Mouse (Mus musculus) limb, embryonic 12.5 days (tissue): ENCODE results near the gene Mrgprd. TPM values are rescaled to one million over a fixed set of nuclear protein-coding genes. Genes with fewer than 3 reads are reported as not detected.

ENCODE experiments used
- ATAC-seq: fragments of 200-750 bp; cut with Nextera tagmentation; 2 replicates; pipeline ENCODE4 v1.8.0; 2017; ENCODE audit warnings: low read depth, moderate TSS enrichment; ENCODE audit not compliant: insufficient number of reproducible peaks, insufficient read depth, low FRiP score, low TSS enrichment
- H3K27ac ChIP-seq: fragments of 300-500 bp; sonication (generic); 2 replicates; pipeline ENCODE4 v1.5.1; 2016; ENCODE audit warnings: mild to moderate bottlenecking, moderate library complexity
- H3K27me3 ChIP-seq: fragments of 300-500 bp; sonication (generic); 2 replicates; pipeline ENCODE4 v1.6.1; 2016; ENCODE audit warnings: mild to moderate bottlenecking, moderate library complexity
- H3K36me3 ChIP-seq: fragments of 300-500 bp; sonication (generic); 2 replicates; pipeline ENCODE4 v1.6.1; 2016; ENCODE audit warnings: mild to moderate bottlenecking, moderate library complexity
- H3K4me1 ChIP-seq: fragments of 300-500 bp; sonication (generic); replicated peaks from 2 replicates; pipeline ENCODE4 v1.6.1; 2016
- H3K4me2 ChIP-seq: fragments of 300-500 bp; sonication (generic); 2 replicates; pipeline ENCODE4 v1.6.1; 2016; ENCODE audit warnings: mild to moderate bottlenecking, moderate library complexity
- H3K4me3 ChIP-seq: fragments of 300-500 bp; sonication (generic); replicated peaks from 2 replicates; pipeline ENCODE4 v1.5.1; 2016; ENCODE audit warnings: mild to moderate bottlenecking
- H3K9ac ChIP-seq: fragments of 300-500 bp; sonication (generic); replicated peaks from 2 replicates; pipeline ENCODE4 v1.6.1; 2016; ENCODE audit warnings: mild to moderate bottlenecking, moderate library complexity
- H3K9me3 ChIP-seq: fragments of 300-500 bp; sonication (generic); 2 replicates; pipeline ENCODE4 v1.6.1; 2016; ENCODE audit warnings: mild to moderate bottlenecking, moderate library complexity
- WGBS: fragments of 180-500 bp; shearing (Covaris S2); methylation state at CpG from one replicate; pipeline ENCODE4 v1.1.7; 2016; 5-methylcytosine and 5-hydroxymethylcytosine counted together
- polyA plus RNA-seq: library from polyadenylated mRNA; unstranded; fragments of >200 nt; fragmentation: Nextera tagmentation; extraction: Ambion mirVana; gene quantifications from 2 replicates; pipeline ENCODE4 v1.2.1, GENCODE M21; 2016

The Mrgprd gene
- not detected in 2 replicates for polyA plus RNA-seq

DNA sequence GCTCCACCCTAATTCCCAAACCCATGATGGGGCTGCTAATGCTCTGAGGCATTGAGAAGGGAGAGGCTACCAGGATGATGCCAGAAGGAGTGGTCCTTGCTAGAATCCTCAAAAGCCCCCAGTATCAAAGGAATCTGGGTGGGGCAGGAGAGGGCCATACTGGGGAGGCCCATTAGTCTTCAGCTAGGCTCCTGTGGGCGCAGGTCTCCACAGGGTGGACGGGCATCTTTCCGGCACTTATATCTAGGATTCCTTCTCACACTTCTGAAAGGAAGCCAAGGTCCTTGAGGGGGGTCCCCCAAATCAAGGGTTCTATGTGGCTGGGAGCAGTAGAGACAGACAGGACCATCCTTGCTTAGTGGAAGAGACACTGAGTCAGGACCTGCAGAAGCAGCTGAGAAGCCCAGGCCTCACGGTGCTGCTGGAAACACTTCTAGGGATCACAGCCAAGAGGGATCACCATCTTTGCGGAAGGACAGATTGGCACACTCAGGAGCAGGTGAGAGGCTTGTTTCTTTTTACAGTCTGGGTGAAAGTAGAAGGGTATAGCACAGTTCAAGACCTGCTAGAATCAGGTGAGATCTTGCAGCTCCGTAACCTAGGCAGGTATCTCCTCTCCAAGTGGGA is at the start of gene Mrgprd:
TSS of gene Mrgprd (plus strand) at position 51 of the 627 bp plus-strand sequence.
- Histone ChIP-seq H3K27ac (no peak within 1 kb of the TSS), H3K27me3 (0 out of 2 replicates have a peak, but pooled peaks cover 4% of the 10 kb centered on the region), H3K4me1 (no peaks in the 10 kb centered on the region), H3K4me2 (no peak within 1 kb of the TSS), H3K9me3 (no peaks in the 10 kb centered on the region), H3K9ac (no peak within 1 kb of the TSS), H3K4me3 (no peak within 1 kb of the TSS), H3K36me3 (no peaks in the 10 kb centered on the region)
- WGBS: 88% methylated on average over 6 of the region's 6 CpGs
- no peak for ATAC-seq

DNA sequence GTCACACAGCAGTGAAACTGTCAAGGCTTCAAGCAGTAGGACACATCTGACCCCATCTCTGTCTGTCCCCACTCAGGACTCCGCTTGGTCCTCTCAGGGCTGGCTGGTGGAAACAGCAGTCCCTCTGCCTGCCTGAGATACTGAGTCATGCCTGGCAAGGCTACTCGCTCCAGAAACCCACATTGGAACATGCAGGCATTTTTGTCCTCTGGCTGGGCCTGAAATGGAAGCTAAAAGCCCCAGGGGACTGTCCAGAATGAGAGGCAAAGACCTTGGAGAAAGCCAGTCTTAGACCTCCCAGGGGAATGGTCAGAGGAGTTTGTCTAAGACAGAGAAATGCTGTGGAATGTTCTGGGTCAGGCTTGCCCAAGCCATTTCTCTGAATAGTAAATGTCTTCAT is 48.6 kb upstream of the Mrgprd start:
- Histone ChIP-seq H3K4me2 (no peak overlapping the region), H3K27me3 (no peaks in the 10 kb centered on the region), H3K9me3 (no peaks in the 10 kb centered on the region), H3K9ac (no peak overlapping the region), H3K4me3 (no peak overlapping the region), H3K4me1 (no peaks in the 10 kb centered on the region), H3K27ac (no peak overlapping the region), H3K36me3 (peaks cover 87% of the 10 kb centered on the region)
- WGBS: 91% methylated on average over 2 of the region's 2 CpGs
- no peak for ATAC-seq

DNA sequence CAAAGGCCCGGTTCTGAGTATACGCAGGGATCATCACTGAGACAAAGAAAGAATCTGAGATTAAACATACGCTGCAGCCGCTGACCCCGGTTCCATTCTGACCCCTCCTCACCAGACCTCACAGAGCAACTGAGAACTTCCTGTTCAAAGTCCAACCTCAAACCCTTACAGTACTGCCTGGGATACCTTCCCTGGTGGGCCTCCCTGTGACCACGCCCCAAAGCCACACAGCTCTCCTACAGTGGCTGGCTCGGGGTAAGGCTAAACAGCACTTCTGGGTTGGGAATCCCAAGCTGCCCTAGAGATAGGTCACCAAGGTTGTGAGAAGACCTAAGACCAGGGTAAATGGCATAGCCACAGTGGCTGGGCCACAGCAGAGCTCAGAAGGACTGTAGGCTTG is 45.7 kb upstream of the Mrgprd start:
- H3K4me2 ChIP-seq: no peak overlapping the region
- WGBS: 88% methylated on average over 7 of the region's 7 CpGs
- no peak for ATAC-seq
- H3K27ac ChIP-seq: no peak overlapping the region
- no peaks in the 10 kb centered on the region for H3K4me1 ChIP-seq
- no peak overlapping the region for H3K4me3 ChIP-seq
- H3K9ac ChIP-seq: no peak overlapping the region
- no peaks in the 10 kb centered on the region for H3K27me3 ChIP-seq
- no peaks in the 10 kb centered on the region for H3K9me3 ChIP-seq
- H3K36me3 ChIP-seq: peaks cover 94% of the 10 kb centered on the region

DNA sequence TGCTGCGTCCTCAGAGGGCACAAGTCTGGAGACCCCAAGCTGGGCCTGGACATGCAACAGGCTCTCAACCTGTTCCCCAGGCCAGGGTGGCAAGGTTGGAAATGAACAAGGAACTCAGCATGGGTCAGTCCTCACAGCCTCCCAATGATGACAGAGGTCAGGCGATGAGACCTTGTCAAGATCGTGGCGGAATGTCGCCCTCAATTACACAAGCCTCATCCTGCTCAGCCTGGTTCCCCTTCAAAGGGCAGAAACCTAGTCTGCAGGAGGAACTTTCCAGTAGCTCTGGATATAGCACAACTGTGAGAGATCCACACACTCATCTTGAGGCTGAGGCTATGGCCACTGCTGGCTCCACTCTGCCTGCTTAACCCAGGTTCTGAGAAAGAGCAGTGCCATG is 43.7 kb upstream of the Mrgprd start:
- no peaks in the 10 kb centered on the region for H3K4me1 ChIP-seq
- H3K36me3 ChIP-seq: peaks cover 97% of the 10 kb centered on the region
- H3K4me3 ChIP-seq: no peak overlapping the region
- H3K27ac ChIP-seq: no peak overlapping the region
- ATAC-seq: no peak
- no peak overlapping the region for H3K4me2 ChIP-seq
- no peaks in the 10 kb centered on the region for H3K9me3 ChIP-seq
- H3K9ac ChIP-seq: no peak overlapping the region
- WGBS: 91% methylated on average over 5 of the region's 5 CpGs
- no peaks in the 10 kb centered on the region for H3K27me3 ChIP-seq

- WGBS: 90% methylated on average over 3 of the region's 3 CpGs
- Histone ChIP-seq H3K4me2 (no peak overlapping the region), H3K4me1 (no peaks in the 10 kb centered on the region), H3K27me3 (no peaks in the 10 kb centered on the region), H3K9me3 (no peaks in the 10 kb centered on the region), H3K27ac (no peak overlapping the region), H3K36me3 (peaks cover 94% of the 10 kb centered on the region), H3K4me3 (no peak overlapping the region), H3K9ac (no peak overlapping the region)
- no peak for ATAC-seq
Observed at GRCm38 (mm10) chr7:145275488-145275887, 39.1 kb upstream of the Mrgprd start.

DNA sequence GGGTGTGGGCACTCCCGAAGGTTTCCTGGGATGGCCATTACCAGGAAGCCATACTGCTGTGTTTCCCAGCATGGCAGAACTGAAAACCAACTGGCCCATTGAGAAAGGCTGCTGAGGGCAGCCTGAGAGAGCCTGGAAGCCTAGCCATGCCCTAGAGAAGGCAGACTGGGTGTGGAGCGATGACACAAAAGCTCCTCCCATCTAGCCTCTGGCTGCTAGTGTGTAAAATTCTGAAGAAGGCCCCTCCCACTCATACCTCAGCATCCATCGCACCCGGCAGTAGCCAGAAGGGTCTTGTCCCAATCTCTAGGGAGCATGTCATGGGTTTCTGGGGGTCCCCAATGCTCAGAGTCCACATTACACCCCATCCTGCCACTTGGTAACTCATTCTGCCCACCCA is 33.2 kb upstream of the Mrgprd start:
- ATAC-seq: no peak
- H3K4me1 ChIP-seq: peaks cover 27% of the 10 kb centered on the region
- peaks cover 37% of the 10 kb centered on the region for H3K36me3 ChIP-seq
- no peak overlapping the region for H3K4me2 ChIP-seq
- no peak overlapping the region for H3K4me3 ChIP-seq
- WGBS: 85% methylated on average over 4 of the region's 4 CpGs
- H3K9ac ChIP-seq: no peak overlapping the region
- H3K27me3 ChIP-seq: no peaks in the 10 kb centered on the region
- H3K27ac ChIP-seq: no peak overlapping the region
- no peaks in the 10 kb centered on the region for H3K9me3 ChIP-seq

GRCm38 (mm10) chr7:145283041-145283440 is 31.6 kb upstream of the Mrgprd start:
- 44% methylated on average over 4 of the region's 4 CpGs for WGBS
- Histone ChIP-seq H3K36me3 (peaks cover 22% of the 10 kb centered on the region), H3K9me3 (no peaks in the 10 kb centered on the region), H3K4me3 (peak overlapping the region; percentile 58), H3K27me3 (no peaks in the 10 kb centered on the region), H3K27ac (0 out of 2 replicates have a peak overlapping the region, but pooled peaks have one; percentile 35), H3K4me1 (peaks cover 27% of the 10 kb centered on the region), H3K9ac (peak overlapping the region; percentile 71), H3K4me2 (peak overlapping the region; percentile 82)
- no peak for ATAC-seq

DNA sequence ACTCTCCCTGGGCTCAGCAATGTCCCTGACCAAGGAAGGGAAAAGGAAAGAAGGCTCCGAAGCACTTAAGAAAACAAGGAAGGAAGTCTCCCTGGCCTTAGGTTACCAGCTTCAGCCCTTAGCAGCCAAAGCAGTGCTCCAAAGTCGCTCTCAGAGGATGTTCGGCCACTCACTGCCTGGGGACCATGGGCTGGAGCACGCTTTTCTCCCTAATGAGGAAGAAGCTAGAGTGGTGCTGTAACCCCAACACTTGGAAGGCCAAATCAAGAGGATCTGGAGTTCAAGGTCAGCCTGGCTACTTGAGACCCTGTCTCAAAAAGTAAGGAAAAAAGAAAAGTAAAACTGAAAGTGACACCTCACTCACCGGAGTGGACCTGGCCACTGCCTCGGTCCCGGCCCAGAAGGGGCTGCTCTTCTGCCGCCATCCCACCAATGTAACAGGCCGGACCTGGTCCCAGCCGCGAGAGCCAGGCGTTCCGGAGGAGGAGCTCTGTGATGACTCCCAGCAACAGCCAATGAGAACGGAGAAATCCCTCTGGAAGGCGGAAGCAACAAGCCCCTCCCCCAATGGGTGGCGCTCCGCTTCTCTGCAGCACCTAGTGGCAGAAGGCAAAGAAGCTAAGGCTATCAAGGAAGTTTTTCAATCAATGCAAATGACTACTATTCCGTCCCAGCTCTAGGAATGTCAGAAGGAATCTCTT is 31.0 kb upstream of the Mrgprd start, which contains the start of gene Tpcn2:
TSS of gene Tpcn2 (minus strand) at position 525 of the 701 bp plus-strand sequence.
- Histone ChIP-seq H3K9ac (peak within 1 kb of the TSS; percentile 71), H3K27ac (peak within 1 kb of the TSS; percentile 35; the same call in 1 of the 2 replicates), H3K36me3 (peaks cover 16% of the 10 kb centered on the region), H3K4me2 (peak within 1 kb of the TSS; percentile 82), H3K9me3 (no peaks in the 10 kb centered on the region), H3K4me3 (peak within 1 kb of the TSS; percentile 58), H3K27me3 (no peaks in the 10 kb centered on the region), H3K4me1 (peaks cover 27% of the 10 kb centered on the region)
- ATAC-seq: peak; percentile 89
- WGBS: 4% methylated on average over 18 of the region's 18 CpGs

DNA sequence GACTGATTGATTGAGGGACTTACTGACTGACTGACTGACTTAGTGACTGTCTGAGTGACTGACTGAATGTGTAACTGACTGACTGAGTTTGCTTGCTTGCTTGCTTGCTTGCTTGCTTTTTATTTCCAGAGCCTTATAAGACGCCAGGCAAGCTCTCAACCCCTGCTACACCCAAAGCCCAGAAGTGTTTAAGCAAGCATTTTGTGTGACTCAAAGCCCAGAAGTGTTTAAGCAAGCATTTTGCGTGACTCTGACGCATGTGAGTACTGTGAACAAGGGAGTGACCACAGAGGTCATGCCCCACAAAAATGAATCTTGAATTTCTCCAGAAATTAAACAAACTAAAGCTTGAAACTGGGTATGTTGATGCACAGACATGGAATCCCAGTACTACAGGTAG is 30.3 kb upstream of the Mrgprd start:
- Histone ChIP-seq H3K9me3 (no peaks in the 10 kb centered on the region), H3K9ac (peak overlapping the region; percentile 71), H3K36me3 (peaks cover 10% of the 10 kb centered on the region), H3K4me3 (peak overlapping the region; percentile 58), H3K27ac (no peak overlapping the region), H3K4me2 (peak overlapping the region; percentile 82), H3K27me3 (no peaks in the 10 kb centered on the region), H3K4me1 (peaks cover 33% of the 10 kb centered on the region)
- WGBS: 68% methylated on average over 3 of the region's 3 CpGs
- no peak for ATAC-seq

DNA sequence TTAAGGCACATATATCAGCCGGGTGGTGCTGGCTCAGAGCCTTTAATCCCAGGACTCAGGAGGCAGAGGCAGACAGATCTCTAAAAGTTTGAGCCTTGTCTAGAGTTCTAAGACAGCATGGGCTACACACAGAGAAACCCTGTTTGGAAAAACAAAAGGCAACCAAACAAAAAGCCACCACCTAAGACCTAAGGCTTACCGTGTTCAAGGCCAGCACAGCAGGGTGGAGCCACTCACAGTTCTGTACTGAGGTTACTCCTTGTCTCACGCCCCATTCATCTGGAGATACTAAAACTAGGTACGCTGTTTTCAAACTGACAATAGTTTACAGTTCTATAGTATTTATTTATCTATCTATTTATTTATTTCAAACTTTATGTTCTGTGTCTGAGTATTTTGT is 29.2 kb upstream of the Mrgprd start:
- no peak overlapping the region for H3K4me2 ChIP-seq
- no peaks in the 10 kb centered on the region for H3K9me3 ChIP-seq
- H3K27me3 ChIP-seq: no peaks in the 10 kb centered on the region
- H3K27ac ChIP-seq: no peak overlapping the region
- no peak overlapping the region for H3K9ac ChIP-seq
- 85% methylated on average over 4 of the region's 4 CpGs for WGBS
- no peaks in the 10 kb centered on the region for H3K36me3 ChIP-seq
- peaks cover 36% of the 10 kb centered on the region for H3K4me1 ChIP-seq
- no peak overlapping the region for H3K4me3 ChIP-seq
- ATAC-seq: no peak

DNA sequence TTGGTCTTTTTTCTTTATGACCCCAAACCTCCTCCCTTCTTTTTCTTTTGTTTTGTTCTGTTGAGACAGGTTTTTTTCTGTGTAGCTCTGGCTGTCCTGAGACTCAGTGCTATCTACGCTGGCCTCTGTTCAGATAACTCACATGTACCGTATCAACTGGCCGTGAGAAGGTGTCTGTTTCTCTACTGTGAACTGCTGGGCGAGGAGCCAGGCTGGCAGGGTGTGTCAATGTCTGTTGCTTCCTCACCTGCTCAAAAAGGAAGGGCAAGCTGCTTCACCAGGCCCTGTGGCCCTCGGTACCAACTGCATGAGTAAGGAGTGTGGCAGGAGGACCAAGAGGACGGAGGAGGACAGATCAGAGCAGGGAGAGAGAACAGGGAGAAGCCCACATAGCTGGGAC is 27.2 kb upstream of the Mrgprd start:
- Histone ChIP-seq H3K4me2 (no peak overlapping the region), H3K4me1 (peaks cover 24% of the 10 kb centered on the region), H3K36me3 (no peaks in the 10 kb centered on the region), H3K9ac (no peak overlapping the region), H3K9me3 (no peaks in the 10 kb centered on the region), H3K27ac (no peak overlapping the region), H3K4me3 (no peak overlapping the region), H3K27me3 (no peaks in the 10 kb centered on the region)
- 82% methylated on average over 6 of the region's 6 CpGs for WGBS
- no peak for ATAC-seq
